9 mouse cellular contexts compared by ENCODE assay signal in genomic region chr13:60738429-60738828, GRCm38 (mm10). TPM values are rescaled to one million over a fixed set of nuclear protein-coding genes. Genes with fewer than 3 reads are reported as not detected.
A peak's percentile ranks its signal among the peaks of the same experiment; 100 is the strongest.
DNase-seq lines count a peak whose midpoint lies in the region; ATAC-seq and TF ChIP-seq lines count a peak whose summit lies in the region.
"Had no signal": no experiment of that assay in that cellular context is flagged by ENCODE, and none has a peak within 500 bp of the region (broad histone marks: within the 10 kb centered on the region; RNA-seq: fewer than 3 reads in every experiment).

No protein-coding gene starts in this region.

- H3K9me3 ChIP-seq in hindbrain, embryonic 16.5 days (ENCODE audit: control insufficient read depth, low read length): no peaks in the 10 kb centered on the region
- H3K9me3 ChIP-seq in limb, embryonic 11.5 days (ENCODE audit: control insufficient read depth, low read length): no peaks in the 10 kb centered on the region
- no peaks in the 10 kb centered on the region for H3K9me3 ChIP-seq in midbrain, embryonic 12.5 days

- no peak overlapping the region; the same call in 1 of the 2 replicates for H3K4me2 ChIP-seq in hindbrain, embryonic 16.5 days (ENCODE audit: low read length)
- peak overlapping the region; percentile 30; the same call in 1 of the 2 replicates for H3K4me2 ChIP-seq in limb, embryonic 11.5 days (ENCODE audit: low read depth, severe bottlenecking)
- peak overlapping the region; percentile 19 for H3K4me2 ChIP-seq in midbrain, embryonic 12.5 days (replicated peaks)

- H3K4me1 ChIP-seq in hindbrain, embryonic 16.5 days (ENCODE audit: control insufficient read depth, insufficient read depth, low read depth, low read length): peaks cover 3% of the 10 kb centered on the region; the same call in 1 of the 2 replicates
- peaks cover 5% of the 10 kb centered on the region for H3K4me1 ChIP-seq in limb, embryonic 11.5 days (ENCODE audit: control insufficient read depth, insufficient read depth, low read length)
- H3K4me1 ChIP-seq in midbrain, embryonic 12.5 days: peaks cover 19% of the 10 kb centered on the region

- TF ChIP-seq CTCF in left cerebral cortex, adult 2 months (IDR thresholded peaks at IDR 0.05): peak; percentile 92
- peak; percentile 90 for TF ChIP-seq CTCF in gastrocnemius, adult 2 months (IDR thresholded peaks at IDR 0.05)

- 11% methylated on average over 9 of the region's 9 CpGs for WGBS in hindbrain, embryonic 16.5 days
- 10% methylated on average over 9 of the region's 9 CpGs for WGBS in limb, embryonic 11.5 days
- WGBS in midbrain, embryonic 12.5 days: 15% methylated on average over 9 of the region's 9 CpGs

- DNase-seq in left cerebral cortex, adult 2 months (ENCODE audit: extremely low spot score in 1 of 2, low spot score in 2 of 2): peak; percentile 67 to 70
- DNase-seq in left cerebral cortex, postnatal 36 days (ENCODE audit: low spot score in 2 of 2): no peak
- peak; percentile 57 to 74 for DNase-seq in cerebellum, postnatal 4 days (ENCODE audit: low spot score in 2 of 2)
- peak; percentile 81 for DNase-seq in gastrocnemius, adult 2 months
- DNase-seq in limb, embryonic 11.5 days (ENCODE audit: low spot score): peak; percentile 85
- DNase-seq in spleen, adult 12 weeks (ENCODE audit: low spot score): peak; percentile 43

- H3K9ac ChIP-seq in hindbrain, embryonic 16.5 days (ENCODE audit: low read depth, low read length): no peak overlapping the region
- no peak overlapping the region for H3K9ac ChIP-seq in limb, embryonic 11.5 days (ENCODE audit: low read length)
- H3K9ac ChIP-seq in midbrain, embryonic 12.5 days (replicated peaks): no peak overlapping the region

- intact Hi-C loops in left cerebral cortex, adult 2 months (cut with DNase I): loop anchor here (1.0 to 5.0 kb wide), 3 partner anchors 51 to 259 kb away; partner anchors contain the start of gene Dapk1
- intact Hi-C loops in left cerebral cortex, postnatal 36 days (cut with DNase I): loop anchor here (1.0 kb wide), 2 partner anchors 136 to 259 kb away; no protein-coding TSS in a partner anchor
- intact Hi-C loops in gastrocnemius, adult 2 months (cut with DNase I): loop anchor here (1.0 to 5.0 kb wide), 4 partner anchors 66 to 896 kb away; partner anchors contain the start of gene Dapk1

- no peaks in the 10 kb centered on the region for H3K27me3 ChIP-seq in hindbrain, embryonic 16.5 days (replicated peaks; ENCODE audit: control insufficient read depth, insufficient read depth, low read length)
- H3K27me3 ChIP-seq in limb, embryonic 11.5 days (ENCODE audit: control insufficient read depth, insufficient read depth, low read length): no peaks in the 10 kb centered on the region
- no peaks in the 10 kb centered on the region for H3K27me3 ChIP-seq in midbrain, embryonic 12.5 days
- H3K27me3 ChIP-seq: CH12.LX had no signal

- H3K27ac ChIP-seq in left cerebral cortex, adult 2 months: no peak overlapping the region
- H3K27ac ChIP-seq in gastrocnemius, adult 2 months: peak overlapping the region; percentile 75
- no peak overlapping the region for H3K27ac ChIP-seq in hindbrain, embryonic 16.5 days (ENCODE audit: low read depth, low read length)
- H3K27ac ChIP-seq in limb, embryonic 11.5 days (replicated peaks; ENCODE audit: low read depth, low read length): peak overlapping the region; percentile 5; the same call in 1 of the 2 replicates
- H3K27ac ChIP-seq in midbrain, embryonic 12.5 days (replicated peaks): no peak overlapping the region

- peak; percentile 73 for ATAC-seq in hindbrain, embryonic 16.5 days
- ATAC-seq in limb, embryonic 11.5 days (ENCODE audit: insufficient number of reproducible peaks, low FRiP score, low TSS enrichment, low read depth): peak; percentile 57; the same call in 1 of the 2 replicates
- ATAC-seq in midbrain, embryonic 12.5 days (ENCODE audit: low FRiP score, low read depth): peak; percentile 78

- peaks cover 9% of the 10 kb centered on the region for H3K36me3 ChIP-seq in hindbrain, embryonic 16.5 days (ENCODE audit: control insufficient read depth, insufficient read depth, low read length)
- peaks cover 3% of the 10 kb centered on the region; the same call in 1 of the 2 replicates for H3K36me3 ChIP-seq in limb, embryonic 11.5 days (ENCODE audit: control insufficient read depth, insufficient read depth, low read length)
- peaks cover 37% of the 10 kb centered on the region for H3K36me3 ChIP-seq in midbrain, embryonic 12.5 days

- no peak overlapping the region for H3K4me3 ChIP-seq in left cerebral cortex, adult 2 months
- peak overlapping the region; percentile 62 for H3K4me3 ChIP-seq in gastrocnemius, adult 2 months
- H3K4me3 ChIP-seq in hindbrain, embryonic 16.5 days (ENCODE audit: low read length): no peak overlapping the region
- peak overlapping the region; percentile 12; the same call in 1 of the 2 replicates for H3K4me3 ChIP-seq in limb, embryonic 11.5 days (ENCODE audit: low read depth, low read length)
- H3K4me3 ChIP-seq in midbrain, embryonic 12.5 days: no peak overlapping the region

RNA-seq across cellular contexts. Expression of gene BC051665, which starts 47.7 kb away (rescaled TPM):
- not detected for total RNA-seq in left cerebral cortex, adult 2 months (2021)
- not detected for total RNA-seq in left cerebral cortex, postnatal 36 days (2021)
- not detected for total RNA-seq in gastrocnemius, adult 2 months (2021)
- polyA plus RNA-seq in hindbrain, embryonic 16.5 days (2015; fragmentation: Nextera tagmentation; extraction: Ambion mirVana): not detected in 2 replicates
- not detected in 2 replicates for polyA plus RNA-seq in limb, embryonic 11.5 days (2014; fragmentation: Nextera tagmentation; extraction: Ambion mirVana)
- not detected in 2 replicates for polyA plus RNA-seq in midbrain, embryonic 12.5 days (2016; fragmentation: Nextera tagmentation; extraction: Ambion mirVana)
- total RNA-seq: CH12.LX had no signal

Comparison
In these comparisons a context has a peak if more than half of its experiments do, and no peak if none do; other contexts are left out.
1. DNase-seq: peak in left cerebral cortex, adult 2 months (2 of 2), cerebellum, postnatal 4 days (2 of 2), gastrocnemius, adult 2 months (single experiment), limb, embryonic 11.5 days (single experiment) and spleen, adult 12 weeks (single experiment); none in left cerebral cortex, postnatal 36 days (0 of 2).
2. H3K27ac ChIP-seq: peak in gastrocnemius, adult 2 months (single experiment) and limb, embryonic 11.5 days (single experiment); none in left cerebral cortex, adult 2 months (single experiment), hindbrain, embryonic 16.5 days (single experiment) and midbrain, embryonic 12.5 days (single experiment).
3. H3K4me3 ChIP-seq: peak in gastrocnemius, adult 2 months (single experiment) and limb, embryonic 11.5 days (single experiment); none in left cerebral cortex, adult 2 months (single experiment), hindbrain, embryonic 16.5 days (single experiment) and midbrain, embryonic 12.5 days (single experiment).
4. Peak in every context shown above with its lines, with median percentiles within 50 percentile points of each other: ATAC-seq.